Mouse (Mus musculus): ENCODE results near the gene Zmat5. TPM values are rescaled to one million over a fixed set of nuclear protein-coding genes. Genes with fewer than 3 reads are reported as not detected.

The Zmat5 gene
- polyA plus RNA-seq, 1 experiment from 2014 or later: 85.5 TPM

- H3K27ac ChIP-seq (ENCODE audit: low read depth, low read length): no peak overlapping the region
- no peaks in the 10 kb centered on the region for H3K4me1 ChIP-seq (ENCODE audit: control insufficient read depth, insufficient read depth, low read length)
- no peak overlapping the region for H3K4me2 ChIP-seq
- H3K9ac ChIP-seq (ENCODE audit: low read length): no peak overlapping the region
- H3K36me3 ChIP-seq (ENCODE audit: control insufficient read depth, insufficient read depth, low read length): no peaks in the 10 kb centered on the region
- no peak overlapping the region for H3K4me3 ChIP-seq (ENCODE audit: low read depth, low read length)
- no peaks in the 10 kb centered on the region for H3K9me3 ChIP-seq (ENCODE audit: control insufficient read depth, low read length)
- WGBS: 87% methylated on average over 3 of the region's 3 CpGs
- ATAC-seq (ENCODE audit: low FRiP score): no peak
- H3K27me3 ChIP-seq (ENCODE audit: control insufficient read depth, insufficient read depth, low read length): peaks cover 11% of the 10 kb centered on the region
- DNase-seq (ENCODE audit: low spot score, missing footprints): no peak
Measured at GRCm38 (mm10) chr11:4754036-4754435, 49.6 kb downstream of the Zmat5 start.

DNA sequence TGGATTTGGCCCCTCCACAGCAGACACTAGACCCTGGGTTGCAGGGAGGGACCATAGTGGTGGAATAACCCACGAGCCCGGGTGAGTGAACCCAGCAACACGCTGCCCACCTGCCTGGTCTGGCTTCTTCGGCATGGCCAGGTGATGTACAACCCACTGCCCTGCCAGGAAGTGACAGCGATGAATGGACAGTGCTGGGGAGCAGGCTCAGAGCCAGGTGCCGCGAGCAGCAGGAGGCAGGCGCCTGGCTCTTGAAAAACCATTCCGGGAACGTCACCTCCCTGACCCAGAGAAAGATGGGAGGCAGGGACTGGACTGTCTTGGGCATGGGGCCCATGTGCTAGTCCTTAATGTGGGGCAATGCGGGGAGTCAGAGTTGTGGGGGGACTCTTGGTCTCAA, 50.4 kb downstream of the Zmat5 start:
- H3K4me1 ChIP-seq (ENCODE audit: control insufficient read depth, insufficient read depth, low read length): no peaks in the 10 kb centered on the region
- H3K4me2 ChIP-seq: no peak overlapping the region
- no peak overlapping the region for H3K9ac ChIP-seq (ENCODE audit: low read length)
- H3K36me3 ChIP-seq (ENCODE audit: control insufficient read depth, insufficient read depth, low read length): no peaks in the 10 kb centered on the region
- DNase-seq (ENCODE audit: low spot score, missing footprints): no peak
- no peak overlapping the region for H3K27ac ChIP-seq (ENCODE audit: low read depth, low read length)
- H3K9me3 ChIP-seq (ENCODE audit: control insufficient read depth, low read length): no peaks in the 10 kb centered on the region
- H3K4me3 ChIP-seq (ENCODE audit: low read depth, low read length): no peak overlapping the region
- H3K27me3 ChIP-seq (ENCODE audit: control insufficient read depth, insufficient read depth, low read length): peaks cover 3% of the 10 kb centered on the region
- ATAC-seq (ENCODE audit: low FRiP score): no peak
- 81% methylated on average over 11 of the region's 11 CpGs for WGBS

DNA sequence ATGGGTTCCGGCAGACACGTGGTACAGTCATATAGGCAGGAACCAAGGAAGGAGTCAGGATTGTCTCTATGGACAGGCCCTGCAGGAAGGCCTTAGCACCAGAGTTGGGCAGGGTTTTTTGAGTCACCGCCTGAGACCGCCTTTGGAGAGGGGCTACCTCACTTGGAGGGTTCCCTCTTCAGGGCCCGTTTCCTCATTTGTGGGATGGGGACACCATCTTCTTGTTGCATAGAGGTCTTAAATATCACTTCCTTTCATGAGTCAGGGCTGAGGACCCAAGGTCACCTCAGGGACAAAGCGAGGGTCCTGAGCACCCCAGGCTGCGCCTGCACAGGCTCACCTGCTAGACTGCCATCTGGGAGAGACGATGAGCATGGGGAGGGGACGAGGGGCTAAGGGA, 52.0 kb downstream of the Zmat5 start:
- Histone ChIP-seq H3K36me3 (ENCODE audit: control insufficient read depth, insufficient read depth, low read length) (no peaks in the 10 kb centered on the region), H3K27me3 (ENCODE audit: control insufficient read depth, insufficient read depth, low read length) (no peaks in the 10 kb centered on the region), H3K9ac (ENCODE audit: low read length) (no peak overlapping the region), H3K27ac (ENCODE audit: low read depth, low read length) (no peak overlapping the region), H3K4me3 (ENCODE audit: low read depth, low read length) (no peak overlapping the region), H3K9me3 (ENCODE audit: control insufficient read depth, low read length) (no peaks in the 10 kb centered on the region), H3K4me2 (no peak overlapping the region), H3K4me1 (ENCODE audit: control insufficient read depth, insufficient read depth, low read length) (0 out of 2 replicates have a peak, but pooled peaks cover under 1% of the 10 kb centered on the region)
- DNase-seq (ENCODE audit: low spot score, missing footprints) (no peak), ATAC-seq (ENCODE audit: low FRiP score) (no peak)
- WGBS: 87% methylated on average over 9 of the region's 9 CpGs

- ATAC-seq (ENCODE audit: low FRiP score) (no peak), DNase-seq (ENCODE audit: low spot score, missing footprints) (no peak)
- 81% methylated on average over 11 of the region's 11 CpGs for WGBS
- no peaks in the 10 kb centered on the region for H3K36me3 ChIP-seq (ENCODE audit: control insufficient read depth, insufficient read depth, low read length)
- no peaks in the 10 kb centered on the region for H3K27me3 ChIP-seq (ENCODE audit: control insufficient read depth, insufficient read depth, low read length)
- no peaks in the 10 kb centered on the region for H3K9me3 ChIP-seq (ENCODE audit: control insufficient read depth, low read length)
- no peak overlapping the region for H3K4me2 ChIP-seq
- H3K4me1 ChIP-seq (ENCODE audit: control insufficient read depth, insufficient read depth, low read length): peaks cover 7% of the 10 kb centered on the region; the same call in 1 of the 2 replicates
- no peak overlapping the region for H3K9ac ChIP-seq (ENCODE audit: low read length)
- no peak overlapping the region for H3K27ac ChIP-seq (ENCODE audit: low read depth, low read length)
- H3K4me3 ChIP-seq (ENCODE audit: low read depth, low read length): no peak overlapping the region
Measured at GRCm38 (mm10) chr11:4756984-4757788, 52.7 kb downstream of the Zmat5 start.

DNA sequence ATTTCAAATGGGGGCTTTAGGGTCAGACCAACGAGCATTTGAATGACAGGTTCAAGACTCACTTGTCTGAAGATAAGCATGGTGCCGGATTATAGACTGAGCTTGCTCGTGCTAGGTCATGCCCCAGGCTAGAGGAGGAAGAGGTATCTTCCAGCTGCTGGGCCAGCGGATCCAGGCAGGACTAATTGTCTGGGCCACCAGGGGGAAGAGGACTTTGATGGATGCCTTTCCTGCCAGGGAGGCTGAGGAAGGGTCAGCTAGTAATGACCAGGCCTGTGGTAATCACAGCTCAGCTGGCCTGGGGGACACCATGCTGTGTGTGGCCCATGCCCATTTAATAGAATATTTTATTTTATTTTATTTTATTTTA, 53.3 kb downstream of the Zmat5 start:
- H3K4me2 ChIP-seq: no peak overlapping the region
- no peak overlapping the region for H3K27ac ChIP-seq (ENCODE audit: low read depth, low read length)
- no peaks in the 10 kb centered on the region for H3K9me3 ChIP-seq (ENCODE audit: control insufficient read depth, low read length)
- 58% methylated on average over 4 of the region's 4 CpGs for WGBS
- DNase-seq (ENCODE audit: low spot score, missing footprints) (no peak), ATAC-seq (ENCODE audit: low FRiP score) (no peak)
- no peak overlapping the region for H3K9ac ChIP-seq (ENCODE audit: low read length)
- no peaks in the 10 kb centered on the region for H3K27me3 ChIP-seq (ENCODE audit: control insufficient read depth, insufficient read depth, low read length)
- H3K4me1 ChIP-seq (ENCODE audit: control insufficient read depth, insufficient read depth, low read length): peaks cover 11% of the 10 kb centered on the region; the same call in 1 of the 2 replicates
- no peaks in the 10 kb centered on the region for H3K36me3 ChIP-seq (ENCODE audit: control insufficient read depth, insufficient read depth, low read length)
- H3K4me3 ChIP-seq (ENCODE audit: low read depth, low read length): no peak overlapping the region

- no peak for ATAC-seq (ENCODE audit: low FRiP score)
Measured at GRCm38 (mm10) chr11:4760438-4760837, 56.0 kb downstream of the Zmat5 start.

GRCm38 (mm10) chr11:4761991-4762390, 57.5 kb downstream of the Zmat5 start:
- no peaks in the 10 kb centered on the region for H3K9me3 ChIP-seq (ENCODE audit: control insufficient read depth, low read length)
- H3K9ac ChIP-seq (ENCODE audit: low read length): no peak overlapping the region
- peak; percentile 27; the same call in 1 of the 2 replicates for ATAC-seq (ENCODE audit: low FRiP score)
- 11% methylated on average over 6 of the region's 6 CpGs for WGBS
- peaks cover 11% of the 10 kb centered on the region for H3K4me1 ChIP-seq (ENCODE audit: control insufficient read depth, insufficient read depth, low read length)
- no peak overlapping the region for H3K4me3 ChIP-seq (ENCODE audit: low read depth, low read length)
- no peaks in the 10 kb centered on the region for H3K36me3 ChIP-seq (ENCODE audit: control insufficient read depth, insufficient read depth, low read length)
- no peaks in the 10 kb centered on the region for H3K27me3 ChIP-seq (ENCODE audit: control insufficient read depth, insufficient read depth, low read length)
- H3K27ac ChIP-seq (ENCODE audit: low read depth, low read length): peak overlapping the region; percentile 50
- no peak overlapping the region for H3K4me2 ChIP-seq
- no peak for DNase-seq (ENCODE audit: low spot score, missing footprints)

More at GRCm38 (mm10) chr11:4760438-4760837, 56.0 kb downstream of the Zmat5 start:
- peaks cover 11% of the 10 kb centered on the region for H3K4me1 ChIP-seq (ENCODE audit: control insufficient read depth, insufficient read depth, low read length)
- H3K36me3 ChIP-seq (ENCODE audit: control insufficient read depth, insufficient read depth, low read length): no peaks in the 10 kb centered on the region
- no peaks in the 10 kb centered on the region for H3K9me3 ChIP-seq (ENCODE audit: control insufficient read depth, low read length)
- H3K9ac ChIP-seq (ENCODE audit: low read length): no peak overlapping the region
- H3K4me2 ChIP-seq: no peak overlapping the region
- H3K4me3 ChIP-seq (ENCODE audit: low read depth, low read length): no peak overlapping the region
- H3K27ac ChIP-seq (ENCODE audit: low read depth, low read length): no peak overlapping the region
- no peak for DNase-seq (ENCODE audit: low spot score, missing footprints)
- H3K27me3 ChIP-seq (ENCODE audit: control insufficient read depth, insufficient read depth, low read length): no peaks in the 10 kb centered on the region
- WGBS: 57% methylated on average over 4 of the region's 4 CpGs

- Histone ChIP-seq H3K36me3 (ENCODE audit: control insufficient read depth, insufficient read depth, low read length) (no peaks in the 10 kb centered on the region), H3K9ac (ENCODE audit: low read length) (no peak overlapping the region), H3K4me1 (ENCODE audit: control insufficient read depth, insufficient read depth, low read length) (peaks cover 11% of the 10 kb centered on the region), H3K9me3 (ENCODE audit: control insufficient read depth, low read length) (no peaks in the 10 kb centered on the region), H3K27ac (ENCODE audit: low read depth, low read length) (no peak overlapping the region; the same call in 1 of the 2 replicates), H3K4me2 (no peak overlapping the region), H3K4me3 (ENCODE audit: low read depth, low read length) (no peak overlapping the region), H3K27me3 (ENCODE audit: control insufficient read depth, insufficient read depth, low read length) (no peaks in the 10 kb centered on the region)
- DNase-seq (ENCODE audit: low spot score, missing footprints) (no peak), ATAC-seq (ENCODE audit: low FRiP score) (no peak)
- 20% methylated on average over 2 of the region's 2 CpGs for WGBS
Measured at GRCm38 (mm10) chr11:4762511-4762910, 58.0 kb downstream of the Zmat5 start.

GRCm38 (mm10) chr11:4763631-4764030, 59.2 kb downstream of the Zmat5 start:
- H3K4me2 ChIP-seq: no peak overlapping the region
- no peak for DNase-seq (ENCODE audit: low spot score, missing footprints)
- H3K36me3 ChIP-seq (ENCODE audit: control insufficient read depth, insufficient read depth, low read length): no peaks in the 10 kb centered on the region
- 21% methylated on average over 5 of the region's 5 CpGs for WGBS
- H3K4me3 ChIP-seq (ENCODE audit: low read depth, low read length): no peak overlapping the region
- H3K9ac ChIP-seq (ENCODE audit: low read length): no peak overlapping the region
- no peaks in the 10 kb centered on the region for H3K9me3 ChIP-seq (ENCODE audit: control insufficient read depth, low read length)
- no peak overlapping the region for H3K27ac ChIP-seq (ENCODE audit: low read depth, low read length)
- no peak for ATAC-seq (ENCODE audit: low FRiP score)
- H3K27me3 ChIP-seq (ENCODE audit: control insufficient read depth, insufficient read depth, low read length): no peaks in the 10 kb centered on the region
- peaks cover 11% of the 10 kb centered on the region for H3K4me1 ChIP-seq (ENCODE audit: control insufficient read depth, insufficient read depth, low read length)
